18 mouse cellular contexts compared by ENCODE assay signal in genomic region chr1:155520285-155520684, GRCm38 (mm10).
"Had no signal": no experiment of that assay in that cellular context is flagged by ENCODE, and none has a peak within 500 bp of the region (broad histone marks: within the 10 kb centered on the region; RNA-seq: fewer than 3 reads in every experiment).

No protein-coding gene starts in this region.

- H3K27ac ChIP-seq: midbrain, embryonic 10.5 days; midbrain, embryonic 12.5 days; neural tube, embryonic 13.5 days; neural tube, embryonic 15.5 days had no signal

- ATAC-seq: midbrain, embryonic 16.5 days had no signal

- H3K27me3 ChIP-seq: midbrain, embryonic 12.5 days; neural tube, embryonic 13.5 days; neural tube, embryonic 15.5 days had no signal

- DNase-seq: lung, adult 2 months; lung, postnatal 10 days; lung, postnatal 4 days; midbrain, embryonic 14.5 days; retina, postnatal 1 day; right cerebral cortex, adult 18-20 months; right cerebral cortex, postnatal 25 days; right cerebral cortex, postnatal 4 days; spleen, adult 18-20 months; thymus, adult 18-20 months; thymus, postnatal 14 days; thymus, postnatal 36 days had no signal

- H3K4me2 ChIP-seq: midbrain, embryonic 12.5 days; neural tube, embryonic 13.5 days; neural tube, embryonic 15.5 days had no signal

- H3K9me3 ChIP-seq: midbrain, embryonic 10.5 days had no signal

- H3K9ac ChIP-seq: midbrain, embryonic 12.5 days; neural tube, embryonic 13.5 days; neural tube, embryonic 15.5 days had no signal

- H3K36me3 ChIP-seq: midbrain, embryonic 10.5 days; midbrain, embryonic 12.5 days; neural tube, embryonic 13.5 days; neural tube, embryonic 15.5 days had no signal

- H3K4me3 ChIP-seq: midbrain, embryonic 10.5 days; midbrain, embryonic 12.5 days; myocyte; neural tube, embryonic 13.5 days; neural tube, embryonic 15.5 days had no signal

- H3K4me1 ChIP-seq: neural tube, embryonic 13.5 days; neural tube, embryonic 15.5 days had no signal
